Mouse (Mus musculus): Measurements from ENCODE around the gene Adamtsl1. TPM values are rescaled to one million over a fixed set of nuclear protein-coding genes. Genes with fewer than 3 reads are reported as not detected.

The Adamtsl1 gene
- polyA plus RNA-seq, 1 experiment, result 0.48 TPM

- no peak for TF ChIP-seq MYOD1 (IDR thresholded peaks at IDR 0.05; ENCODE audit: control insufficient read depth, insufficient read length, low read depth)
- no peak for TF ChIP-seq MYOG (IDR thresholded peaks at IDR 0.05; ENCODE audit: control insufficient read depth, extremely low read depth, insufficient read length)
- no peak for TF ChIP-seq CTCF (IDR thresholded peaks at IDR 0.05; ENCODE audit: control insufficient read depth, insufficient read depth, insufficient read length)
- TF ChIP-seq CEBPB (IDR thresholded peaks at IDR 0.05; ENCODE audit: low read depth), result no peak
- no peak for TF ChIP-seq USF1 (IDR thresholded peaks at IDR 0.05; ENCODE audit: low read depth)
- TF ChIP-seq FOSL1 (IDR thresholded peaks at IDR 0.05; ENCODE audit: insufficient read depth, low read length, poor library complexity, severe bottlenecking), result no peak
- TF ChIP-seq MAX (IDR thresholded peaks at IDR 0.05), result no peak
- H3K27me3 ChIP-seq (ENCODE audit: control insufficient read depth, insufficient read depth, insufficient read length), result no peaks in the 10 kb centered on the region
- H3K36me3 ChIP-seq (ENCODE audit: control insufficient read depth, insufficient read depth), result no peaks in the 10 kb centered on the region
- no peaks in the 10 kb centered on the region for H3K79me2 ChIP-seq (ENCODE audit: control insufficient read depth, insufficient read depth)
- H3K79me3 ChIP-seq (ENCODE audit: low read depth), result no peaks in the 10 kb centered on the region
- no peak overlapping the region for H3K4me3 ChIP-seq (ENCODE audit: insufficient read depth, poor library complexity, severe bottlenecking)
- H3ac ChIP-seq (ENCODE audit: control insufficient read depth, insufficient read length, low read depth), result no peak overlapping the region
These were observed 887.1 kb downstream of the Adamtsl1 start for GRCm38 (mm10) chr4:86401116-86401515.

- H3K27me3 ChIP-seq (ENCODE audit: control insufficient read depth, insufficient read depth, insufficient read length), result no peaks in the 10 kb centered on the region
- TF ChIP-seq USF1 (IDR thresholded peaks at IDR 0.05; ENCODE audit: low read depth), result no peak
- no peak for TF ChIP-seq MAX (IDR thresholded peaks at IDR 0.05)
- TF ChIP-seq MYOG (IDR thresholded peaks at IDR 0.05; ENCODE audit: control insufficient read depth, extremely low read depth, insufficient read length), result no peak
- no peak for TF ChIP-seq FOSL1 (IDR thresholded peaks at IDR 0.05; ENCODE audit: insufficient read depth, low read length, poor library complexity, severe bottlenecking)
- TF ChIP-seq CTCF (IDR thresholded peaks at IDR 0.05; ENCODE audit: control insufficient read depth, insufficient read depth, insufficient read length), result no peak
- no peak for TF ChIP-seq CEBPB (IDR thresholded peaks at IDR 0.05; ENCODE audit: low read depth)
- no peak for TF ChIP-seq MYOD1 (IDR thresholded peaks at IDR 0.05; ENCODE audit: control insufficient read depth, insufficient read length, low read depth)
These were observed 892.7 kb downstream of the Adamtsl1 start for GRCm38 (mm10) chr4:86406501-86407199.

DNA sequence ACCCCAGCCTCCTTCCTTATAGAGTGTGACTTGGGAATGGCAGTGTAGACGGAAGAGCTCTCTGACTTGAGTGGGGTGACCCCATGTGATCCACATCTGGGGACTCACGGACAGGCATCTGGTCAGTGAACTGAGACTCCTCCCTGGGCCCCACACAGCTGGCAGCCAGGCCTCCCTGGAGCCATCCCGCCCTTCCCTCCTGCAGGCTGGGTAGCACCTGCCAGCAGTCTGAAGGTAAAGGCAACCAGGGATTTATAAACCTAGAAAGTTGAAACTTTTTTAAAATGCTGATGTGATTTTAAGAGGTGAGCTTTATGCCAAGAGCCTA is 893.2 kb downstream of the Adamtsl1 start:
- Histone ChIP-seq H3K27me3 (ENCODE audit: control insufficient read depth, insufficient read depth, insufficient read length) (no peaks in the 10 kb centered on the region), H3K4me3 (ENCODE audit: insufficient read depth, poor library complexity, severe bottlenecking) (no peak overlapping the region), H3K36me3 (ENCODE audit: control insufficient read depth, insufficient read depth) (no peaks in the 10 kb centered on the region), H3K79me2 (ENCODE audit: control insufficient read depth, insufficient read depth) (no peaks in the 10 kb centered on the region), H3ac (ENCODE audit: control insufficient read depth, insufficient read length, low read depth) (no peak overlapping the region), H3K79me3 (ENCODE audit: low read depth) (no peaks in the 10 kb centered on the region)
- no peak for TF ChIP-seq CTCF (IDR thresholded peaks at IDR 0.05; ENCODE audit: control insufficient read depth, insufficient read depth, insufficient read length)
- no peak for TF ChIP-seq MYOD1 (IDR thresholded peaks at IDR 0.05; ENCODE audit: control insufficient read depth, insufficient read length, low read depth)
- no peak for TF ChIP-seq FOSL1 (IDR thresholded peaks at IDR 0.05; ENCODE audit: insufficient read depth, low read length, poor library complexity, severe bottlenecking)

More at GRCm38 (mm10) chr4:86406501-86407199, 892.7 kb downstream of the Adamtsl1 start:
- Histone ChIP-seq H3K36me3 (ENCODE audit: control insufficient read depth, insufficient read depth) (no peaks in the 10 kb centered on the region), H3K4me3 (ENCODE audit: insufficient read depth, poor library complexity, severe bottlenecking) (no peak overlapping the region), H3ac (ENCODE audit: control insufficient read depth, insufficient read length, low read depth) (no peak overlapping the region), H3K79me3 (ENCODE audit: low read depth) (no peaks in the 10 kb centered on the region), H3K79me2 (ENCODE audit: control insufficient read depth, insufficient read depth) (no peaks in the 10 kb centered on the region)

GRCm38 (mm10) chr4:86408421-86408820 is 894.4 kb downstream of the Adamtsl1 start:
- Histone ChIP-seq H3K4me3 (ENCODE audit: insufficient read depth, poor library complexity, severe bottlenecking) (no peak overlapping the region), H3ac (ENCODE audit: control insufficient read depth, insufficient read length, low read depth) (no peak overlapping the region), H3K36me3 (ENCODE audit: control insufficient read depth, insufficient read depth) (no peaks in the 10 kb centered on the region), H3K27me3 (ENCODE audit: control insufficient read depth, insufficient read depth, insufficient read length) (no peaks in the 10 kb centered on the region), H3K79me3 (ENCODE audit: low read depth) (no peaks in the 10 kb centered on the region), H3K79me2 (ENCODE audit: control insufficient read depth, insufficient read depth) (no peaks in the 10 kb centered on the region)
- TF ChIP-seq MYOG (IDR thresholded peaks at IDR 0.05; ENCODE audit: control insufficient read depth, extremely low read depth, insufficient read length) (no peak), MAX (IDR thresholded peaks at IDR 0.05) (no peak), USF1 (IDR thresholded peaks at IDR 0.05; ENCODE audit: low read depth) (no peak), CTCF (IDR thresholded peaks at IDR 0.05; ENCODE audit: control insufficient read depth, insufficient read depth, insufficient read length) (no peak), CEBPB (IDR thresholded peaks at IDR 0.05; ENCODE audit: low read depth) (no peak)

DNA sequence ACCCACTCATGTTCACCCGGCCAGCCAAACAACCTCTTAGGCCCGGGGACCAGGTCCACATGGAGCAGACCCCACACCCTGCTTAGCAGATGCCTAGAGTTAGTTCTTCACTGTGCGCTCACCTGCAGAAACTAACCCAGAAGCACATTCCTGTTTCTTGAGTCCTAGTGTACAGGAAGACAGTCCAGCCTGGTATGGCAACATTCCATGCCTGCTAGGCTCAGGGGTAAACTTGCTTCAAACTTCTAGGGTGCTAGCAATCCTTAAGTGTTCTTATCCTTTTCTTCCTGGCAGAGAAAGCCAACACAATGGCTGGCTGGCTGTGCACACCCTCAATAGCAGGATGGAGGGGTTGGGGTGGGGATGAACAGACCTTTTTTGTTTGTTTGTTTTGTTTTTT is 897.0 kb downstream of the Adamtsl1 start:
- Histone ChIP-seq H3K79me3 (ENCODE audit: low read depth) (no peaks in the 10 kb centered on the region), H3K27me3 (ENCODE audit: control insufficient read depth, insufficient read depth, insufficient read length) (no peaks in the 10 kb centered on the region), H3ac (ENCODE audit: control insufficient read depth, insufficient read length, low read depth) (no peak overlapping the region), H3K4me3 (ENCODE audit: insufficient read depth, poor library complexity, severe bottlenecking) (no peak overlapping the region), H3K79me2 (ENCODE audit: control insufficient read depth, insufficient read depth) (no peaks in the 10 kb centered on the region), H3K36me3 (ENCODE audit: control insufficient read depth, insufficient read depth) (no peaks in the 10 kb centered on the region)
- TF ChIP-seq CTCF (IDR thresholded peaks at IDR 0.05; ENCODE audit: control insufficient read depth, insufficient read depth, insufficient read length) (no peak), CEBPB (IDR thresholded peaks at IDR 0.05; ENCODE audit: low read depth) (no peak), MYOD1 (IDR thresholded peaks at IDR 0.05; ENCODE audit: control insufficient read depth, insufficient read length, low read depth) (no peak), USF1 (IDR thresholded peaks at IDR 0.05; ENCODE audit: low read depth) (no peak), FOSL1 (IDR thresholded peaks at IDR 0.05; ENCODE audit: insufficient read depth, low read length, poor library complexity, severe bottlenecking) (no peak), MYOG (IDR thresholded peaks at IDR 0.05; ENCODE audit: control insufficient read depth, extremely low read depth, insufficient read length) (no peak), MAX (IDR thresholded peaks at IDR 0.05) (no peak)

DNA sequence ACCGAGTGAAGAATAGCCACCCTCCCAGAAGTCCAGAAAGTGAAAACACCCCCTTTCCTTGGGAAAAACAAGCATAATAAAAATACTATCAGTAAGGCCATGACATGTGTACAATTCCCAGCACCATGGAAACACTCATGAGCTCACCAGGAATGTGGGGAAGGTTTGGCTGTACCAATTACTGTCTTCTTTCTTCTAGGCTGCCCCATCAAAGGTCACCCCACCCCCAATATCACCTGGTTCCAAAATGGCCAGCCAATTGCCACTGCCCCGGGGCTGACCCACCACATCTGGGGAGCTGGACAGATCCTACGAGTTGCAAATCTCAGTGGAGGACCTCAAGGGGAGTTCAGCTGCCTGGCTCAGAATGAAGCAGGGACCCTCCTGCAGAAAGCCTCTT is 899.4 kb downstream of the Adamtsl1 start:
- Histone ChIP-seq H3K79me3 (ENCODE audit: low read depth) (no peaks in the 10 kb centered on the region), H3K79me2 (ENCODE audit: control insufficient read depth, insufficient read depth) (no peaks in the 10 kb centered on the region), H3K27me3 (ENCODE audit: control insufficient read depth, insufficient read depth, insufficient read length) (no peaks in the 10 kb centered on the region), H3ac (ENCODE audit: control insufficient read depth, insufficient read length, low read depth) (no peak overlapping the region), H3K4me3 (ENCODE audit: insufficient read depth, poor library complexity, severe bottlenecking) (no peak overlapping the region), H3K36me3 (ENCODE audit: control insufficient read depth, insufficient read depth) (no peaks in the 10 kb centered on the region)
- TF ChIP-seq MYOG (IDR thresholded peaks at IDR 0.05; ENCODE audit: control insufficient read depth, extremely low read depth, insufficient read length), result no peak
- TF ChIP-seq MAX (IDR thresholded peaks at IDR 0.05), result no peak
- TF ChIP-seq CEBPB (IDR thresholded peaks at IDR 0.05; ENCODE audit: low read depth), result no peak
- TF ChIP-seq MYOD1 (IDR thresholded peaks at IDR 0.05; ENCODE audit: control insufficient read depth, insufficient read length, low read depth), result no peak
- TF ChIP-seq USF1 (IDR thresholded peaks at IDR 0.05; ENCODE audit: low read depth), result no peak
- TF ChIP-seq CTCF (IDR thresholded peaks at IDR 0.05; ENCODE audit: control insufficient read depth, insufficient read depth, insufficient read length), result no peak
- no peak for TF ChIP-seq FOSL1 (IDR thresholded peaks at IDR 0.05; ENCODE audit: insufficient read depth, low read length, poor library complexity, severe bottlenecking)
